Mouse (Mus musculus) cortical plate, adult 2 months (tissue): ENCODE results near the gene Gadd45g. TPM values are rescaled to one million over a fixed set of nuclear protein-coding genes. Genes with fewer than 3 reads are reported as not detected.
A peak's percentile ranks its signal among the peaks of the same experiment; 100 is the strongest.

ENCODE experiments used
- H3K27ac ChIP-seq: fragments of 200-500 bp; 2 replicates; pipeline ENCODE4 v1.5.1; 2012; ENCODE audit warnings: low read length, control low read depth, inconsistent platforms; ENCODE audit not compliant: insufficient read depth
- H3K4me1 ChIP-seq: fragments of 200-500 bp; 2 replicates; pipeline ENCODE4 v1.6.1; 2011; ENCODE audit warnings: low read length; ENCODE audit not compliant: control insufficient read depth, insufficient read depth
- H3K4me3 ChIP-seq: fragments of 200-500 bp; 2 replicates; pipeline ENCODE4 v1.5.1; 2011; ENCODE audit warnings: mild to moderate bottlenecking, low read length, control low read depth; ENCODE audit not compliant: insufficient read depth
- CTCF ChIP-seq: fragments of 200-500 bp; IDR thresholded peaks from 2 replicates; pipeline ENCODE4 v1.5.1; 2011; ENCODE audit warnings: mild to moderate bottlenecking, control low read depth, low read length; ENCODE audit not compliant: insufficient read depth; ENCODE audit errors: extremely low read depth
- POLR2A ChIP-seq: fragments of 200-500 bp; IDR thresholded peaks from 2 replicates; pipeline ENCODE4 v1.6.1; 2011; ENCODE audit warnings: mild to moderate bottlenecking, low read length, control low read depth; ENCODE audit not compliant: insufficient read depth; ENCODE audit errors: extremely low read depth
- polyA plus RNA-seq: library from polyadenylated mRNA; depleted of rRNA; stranded (reverse); fragments of >200 nt; gene quantifications from 2 replicates; pipeline ENCODE4 v1.2.3, GENCODE M21; 2012

Gene Gadd45g
- polyA plus RNA-seq, 1 experiment: 41.9 TPM

DNA sequence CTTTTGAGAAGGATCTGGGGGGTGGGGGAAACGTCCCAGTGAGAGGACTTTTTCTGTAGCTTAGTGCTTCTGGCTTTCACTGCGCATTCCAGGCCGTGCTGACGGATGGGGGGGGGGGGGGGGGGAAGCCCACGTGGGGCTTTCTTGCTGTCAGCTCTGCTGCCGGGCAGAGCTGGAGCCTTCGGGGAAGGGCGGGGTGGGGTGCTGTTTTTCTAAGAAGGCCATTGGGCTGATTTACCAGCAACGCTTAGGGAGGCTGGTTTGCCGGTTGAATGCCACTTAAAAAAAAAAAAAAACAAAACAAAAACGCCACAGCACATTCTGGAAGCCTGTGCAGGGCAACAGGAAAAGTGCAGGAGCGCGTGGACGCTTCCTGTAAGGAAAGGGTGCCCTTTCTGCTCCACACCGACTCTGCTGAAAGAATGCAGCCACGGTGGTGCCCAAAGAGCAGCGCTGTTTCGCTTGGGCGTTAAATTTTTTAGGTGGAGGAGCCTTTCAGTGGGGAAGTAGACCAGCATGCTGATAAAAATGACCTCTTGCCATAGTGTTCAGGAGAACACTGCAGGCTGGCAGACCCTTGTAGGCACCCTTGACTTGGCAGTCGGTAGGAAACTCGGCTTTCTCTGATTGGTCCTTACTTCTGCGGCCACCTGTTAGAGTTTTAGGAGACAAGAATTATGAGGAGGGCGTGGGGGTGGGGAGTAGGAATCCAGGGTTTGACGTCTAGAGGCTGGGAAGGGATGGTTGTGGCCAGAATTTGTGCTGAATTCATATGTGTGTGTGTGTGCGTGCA, 3.0 kb downstream of the Gadd45g start:
- no peak overlapping the region for H3K27ac ChIP-seq
- peak overlapping the region; percentile 80; the same call in 1 of the 2 replicates for H3K4me3 ChIP-seq
- H3K4me1 ChIP-seq: 0 out of 2 replicates have a peak, but pooled peaks cover 2% of the 10 kb centered on the region
- TF ChIP-seq CTCF: no peak
- TF ChIP-seq POLR2A: no peak

DNA sequence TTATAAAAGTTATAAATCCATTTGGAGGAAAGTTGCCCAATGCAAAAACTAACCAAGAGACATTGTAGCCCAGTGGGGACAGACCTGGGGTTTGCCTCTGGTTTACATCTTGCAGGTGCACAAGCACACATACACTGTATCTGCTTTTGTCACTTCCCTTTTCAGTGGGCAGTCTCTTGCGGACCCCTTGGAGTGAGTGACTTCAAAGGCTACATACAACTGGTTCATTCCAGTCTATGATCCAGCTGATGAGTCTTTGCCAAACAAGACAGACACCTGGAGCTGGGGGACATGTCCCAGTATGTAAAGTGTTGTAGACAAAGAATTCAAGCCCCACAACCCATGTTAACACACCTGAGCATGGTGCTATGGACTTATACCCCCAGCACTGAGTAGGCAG, 4.1 kb downstream of the Gadd45g start:
- no peaks in the 10 kb centered on the region for H3K4me1 ChIP-seq
- no peak overlapping the region for H3K4me3 ChIP-seq
- H3K27ac ChIP-seq: no peak overlapping the region
- no peak for TF ChIP-seq CTCF
- no peak for TF ChIP-seq POLR2A

DNA sequence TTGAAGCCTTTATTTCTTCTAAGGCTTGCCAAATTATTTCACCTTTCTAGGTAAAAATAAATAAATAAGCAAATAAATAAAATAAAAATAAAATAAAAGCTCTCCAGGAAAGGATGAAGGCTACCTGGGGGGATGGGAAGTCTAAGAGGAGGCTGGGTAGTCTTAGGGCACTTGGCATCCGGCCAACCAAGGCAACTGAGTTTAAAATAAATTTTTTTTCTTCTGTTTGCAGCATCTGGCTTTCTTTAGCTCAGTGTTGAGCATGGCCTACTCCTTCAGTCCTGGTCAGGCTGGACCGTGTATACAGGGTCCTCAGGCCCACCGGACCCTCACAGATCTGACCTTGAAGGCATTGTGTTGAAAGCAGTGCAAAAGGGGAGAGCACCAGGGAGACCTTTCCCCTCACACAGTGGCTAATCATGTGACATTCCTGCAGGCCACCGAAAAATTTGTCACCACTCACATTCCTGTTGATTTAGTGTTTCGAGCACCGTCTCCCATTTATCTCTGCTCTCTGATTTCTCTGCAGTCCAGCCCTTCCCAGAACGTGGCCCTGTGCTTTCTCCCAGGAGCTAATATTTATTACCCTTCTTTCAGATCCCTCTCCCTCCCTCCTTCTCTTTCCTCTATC, 6.2 kb downstream of the Gadd45g start:
- no peaks in the 10 kb centered on the region for H3K4me1 ChIP-seq
- no peak overlapping the region for H3K27ac ChIP-seq
- no peak overlapping the region for H3K4me3 ChIP-seq
- TF ChIP-seq CTCF (no peak), POLR2A (no peak)

DNA sequence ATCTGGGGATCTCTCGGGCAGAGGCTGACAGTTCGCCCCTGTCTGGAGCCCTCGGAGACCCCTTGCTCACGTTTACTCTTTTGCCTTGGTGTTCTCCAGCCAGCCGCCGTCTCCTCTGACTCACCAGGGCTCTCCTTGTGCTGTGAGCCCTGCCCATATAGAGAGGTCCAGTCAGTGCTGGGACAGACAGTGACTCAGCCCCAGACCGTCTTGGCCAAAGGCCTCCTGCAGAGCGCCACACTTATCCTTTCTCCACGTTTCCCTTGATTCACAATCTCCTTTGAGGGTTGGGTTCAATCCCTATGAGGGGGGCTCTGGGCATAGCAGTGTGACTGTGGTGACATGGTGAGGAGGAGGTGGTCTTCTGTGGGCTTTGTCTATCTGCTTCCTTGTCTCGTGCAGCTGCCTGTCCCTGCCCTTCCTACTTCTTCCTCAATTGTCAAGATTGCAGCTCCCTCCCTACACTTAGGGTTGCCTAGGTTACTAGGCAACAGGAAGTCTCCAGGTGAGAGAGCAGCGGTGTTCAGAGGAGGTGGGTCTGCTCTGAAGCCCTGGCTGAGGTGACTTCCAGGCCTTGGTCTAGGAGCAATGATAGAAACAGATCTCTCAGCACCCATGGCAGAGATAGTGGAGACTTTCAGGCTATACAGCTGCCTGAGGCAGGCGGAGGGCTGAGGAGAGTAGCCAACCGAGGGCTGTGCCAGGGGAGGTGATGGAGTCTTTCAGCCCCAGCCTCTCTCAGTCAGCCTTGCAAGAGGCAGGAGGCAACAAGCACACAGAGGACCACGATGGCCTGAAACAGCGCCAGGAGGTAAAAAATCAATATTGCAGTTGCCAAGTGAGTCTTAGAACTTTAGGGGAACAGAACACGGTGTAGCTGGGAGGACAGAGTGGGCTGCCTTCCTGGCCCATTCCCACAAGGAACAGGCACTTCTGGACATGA, 7.1 kb downstream of the Gadd45g start:
- Histone ChIP-seq H3K27ac (no peak overlapping the region), H3K4me3 (no peak overlapping the region), H3K4me1 (no peaks in the 10 kb centered on the region)
- TF ChIP-seq CTCF: no peak
- no peak for TF ChIP-seq POLR2A

DNA sequence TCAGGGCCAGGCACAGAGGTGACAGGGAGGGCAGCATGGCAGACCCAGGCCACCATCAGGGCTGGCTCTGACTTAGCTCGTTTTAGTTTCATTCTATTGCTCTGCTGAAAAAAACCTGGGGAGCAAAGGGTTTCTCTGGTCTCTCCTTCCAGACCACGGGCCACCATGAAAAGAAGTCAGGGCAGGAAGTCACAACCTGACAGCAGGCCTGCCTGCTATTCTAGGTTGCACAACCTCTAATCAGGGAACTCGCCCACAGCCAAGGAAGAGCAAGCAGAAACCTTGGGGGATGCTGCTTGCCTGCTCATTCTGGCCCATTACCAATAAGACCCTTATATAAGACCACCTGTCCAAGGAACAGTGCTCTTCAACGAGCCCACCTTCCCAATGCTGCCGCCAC, 9.1 kb downstream of the Gadd45g start:
- H3K4me3 ChIP-seq: no peak overlapping the region
- TF ChIP-seq CTCF (no peak), POLR2A (no peak)
- no peaks in the 10 kb centered on the region for H3K4me1 ChIP-seq
- no peak overlapping the region for H3K27ac ChIP-seq

DNA sequence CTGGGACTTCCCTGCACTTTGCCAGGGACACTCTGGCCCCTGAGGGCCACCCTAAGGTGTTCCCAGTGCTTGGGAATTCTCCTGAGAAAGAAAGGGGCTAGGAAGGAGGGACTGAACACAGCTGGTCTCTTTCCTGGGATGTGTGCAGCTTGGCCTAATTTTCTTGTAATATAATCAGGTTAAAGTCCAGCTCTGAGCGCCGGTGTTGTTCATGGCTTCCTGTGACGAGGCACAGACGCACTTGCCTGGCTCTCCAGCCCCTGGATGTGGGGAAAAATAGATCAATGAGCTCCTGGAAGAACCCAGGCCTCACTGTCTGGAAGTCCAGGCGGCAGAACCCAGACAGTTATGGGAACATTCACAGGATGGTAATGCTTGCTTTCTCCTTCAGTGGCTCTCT, 10.7 kb downstream of the Gadd45g start:
- TF ChIP-seq CTCF (no peak), POLR2A (no peak)
- Histone ChIP-seq H3K4me3 (no peak overlapping the region), H3K4me1 (no peaks in the 10 kb centered on the region), H3K27ac (no peak overlapping the region)

DNA sequence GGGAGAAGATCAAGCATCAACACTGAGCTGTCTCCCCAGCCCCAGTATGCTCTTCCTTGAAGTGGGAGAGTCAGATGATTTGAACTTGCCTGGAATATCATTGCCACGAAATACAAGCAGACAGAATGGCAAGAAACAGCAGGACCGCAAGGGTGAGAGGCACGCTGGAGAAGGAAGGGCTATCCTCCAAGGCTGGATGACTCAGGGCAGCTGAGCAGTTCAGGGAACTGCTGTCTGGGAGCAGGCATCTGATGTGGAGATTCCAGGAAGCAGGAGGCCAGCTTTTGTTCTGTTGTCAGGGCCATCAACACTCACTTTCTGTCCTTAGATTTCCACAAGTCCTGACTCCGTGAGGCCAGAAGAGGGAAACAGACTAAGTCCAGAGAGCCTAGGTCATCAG, 12.0 kb downstream of the Gadd45g start:
- no peak overlapping the region for H3K27ac ChIP-seq
- H3K4me3 ChIP-seq: no peak overlapping the region
- TF ChIP-seq CTCF (no peak), POLR2A (no peak)
- H3K4me1 ChIP-seq: no peaks in the 10 kb centered on the region

DNA sequence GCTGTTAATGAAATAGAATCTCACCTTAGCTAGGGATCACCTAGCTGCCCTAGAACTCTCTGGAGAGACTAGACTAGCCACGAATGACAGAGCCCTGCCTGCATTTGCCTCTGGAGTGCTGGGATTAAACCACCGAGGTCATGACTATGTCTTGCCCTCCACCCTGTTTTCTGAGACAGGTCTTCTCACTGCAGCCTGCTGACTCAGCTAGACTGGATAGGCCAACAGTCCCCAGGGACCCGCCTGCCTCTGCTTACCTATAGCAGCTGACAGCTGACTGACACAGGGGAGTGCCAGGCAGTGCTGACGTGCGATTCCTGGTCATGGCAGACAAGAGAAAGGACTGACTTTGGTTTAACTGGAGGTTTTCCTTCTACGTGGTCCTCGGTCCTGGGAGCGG, 12.7 kb downstream of the Gadd45g start:
- Histone ChIP-seq H3K27ac (no peak overlapping the region), H3K4me1 (no peaks in the 10 kb centered on the region), H3K4me3 (no peak overlapping the region)
- TF ChIP-seq CTCF (no peak), POLR2A (no peak)

DNA sequence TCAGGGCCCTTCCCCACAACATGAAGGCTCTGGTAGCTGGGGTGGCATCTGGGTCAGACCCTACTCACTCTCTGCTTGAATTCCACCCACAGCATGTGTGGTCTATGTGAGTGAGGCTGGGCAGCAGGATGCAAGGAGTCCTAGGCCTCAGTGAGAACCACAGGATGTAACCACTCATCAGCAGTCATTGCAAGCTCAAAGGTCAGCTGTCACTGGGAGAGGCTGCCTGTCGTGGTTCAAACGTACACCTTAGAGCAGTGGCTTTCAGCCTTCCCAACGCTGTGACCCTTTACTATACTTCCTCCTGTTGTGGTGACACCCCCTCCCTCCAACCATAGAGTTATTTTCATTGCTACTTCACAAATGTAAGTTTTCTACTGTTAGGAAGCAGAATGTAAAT, 13.3 kb downstream of the Gadd45g start:
- Histone ChIP-seq H3K4me1 (no peaks in the 10 kb centered on the region), H3K4me3 (no peak overlapping the region), H3K27ac (no peak overlapping the region)
- no peak for TF ChIP-seq CTCF
- TF ChIP-seq POLR2A: no peak
